Mouse (Mus musculus) heart, embryonic 14.5 days (tissue): ENCODE measurements around the gene Gm3285. TPM values are rescaled to one million over a fixed set of nuclear protein-coding genes. Genes with fewer than 3 reads are reported as not detected.

Experiments used
- ATAC-seq: fragments of 200-750 bp; cut with Nextera tagmentation; 2 replicates; pipeline ENCODE4 v1.8.0; 2017; ENCODE audit warnings: low read depth, moderate TSS enrichment; ENCODE audit not compliant: insufficient number of reproducible peaks, insufficient read depth, low FRiP score
- H3K27ac ChIP-seq, 2 experiments: fragments of 200-500 bp in 1 of 2; fragments of 300-500 bp in 1 of 2; sonication (generic) in 1 of 2; replicated peaks in 1 of 2; 2 replicates each; pipeline ENCODE4 v1.5.1; 2012 to 2014; ENCODE audit warnings: low read depth in 2 of 2, low read length in 2 of 2, control low read depth in 1 of 2, mild to moderate bottlenecking in 1 of 2, mixed read lengths in 1 of 2; ENCODE audit not compliant: control insufficient read depth in 1 of 2, insufficient read depth in 1 of 2
- H3K27me3 ChIP-seq: fragments of 300-500 bp; sonication (generic); 2 replicates; pipeline ENCODE4 v1.6.1; 2014; ENCODE audit warnings: mild to moderate bottlenecking, low read length, control low read depth; ENCODE audit not compliant: control insufficient read depth, insufficient read depth
- H3K36me3 ChIP-seq: fragments of 300-500 bp; sonication (generic); 2 replicates; pipeline ENCODE4 v1.6.1; 2014; ENCODE audit warnings: mild to moderate bottlenecking, control low read depth, low read length, mixed read lengths; ENCODE audit not compliant: control insufficient read depth, insufficient read depth
- H3K4me1 ChIP-seq, 2 experiments: fragments of 200-500 bp in 1 of 2; fragments of 300-500 bp in 1 of 2; sonication (generic) in 1 of 2; 2 replicates each; pipeline ENCODE4 v1.6.1; 2012 to 2014; ENCODE audit warnings: low read length in 2 of 2, control low read depth in 1 of 2, mixed read lengths in 1 of 2; ENCODE audit not compliant: control insufficient read depth in 2 of 2, insufficient read depth in 2 of 2
- H3K4me2 ChIP-seq: fragments of 300-500 bp; sonication (generic); 2 replicates; pipeline ENCODE4 v1.6.1; 2014; ENCODE audit warnings: mild to moderate bottlenecking, low read length
- H3K4me3 ChIP-seq, 2 experiments: fragments of 200-500 bp in 1 of 2; fragments of 300-500 bp in 1 of 2; sonication (generic) in 1 of 2; 2 replicates each; pipeline ENCODE4 v1.5.1; 2012 to 2014; ENCODE audit warnings: low read length in 2 of 2, mild to moderate bottlenecking in 2 of 2, control low read depth in 1 of 2, low read depth in 1 of 2, moderate library complexity in 1 of 2; ENCODE audit not compliant: control insufficient read depth in 1 of 2, insufficient read depth in 1 of 2
- H3K9ac ChIP-seq: fragments of 300-500 bp; sonication (generic); 2 replicates; pipeline ENCODE4 v1.6.1; 2014; ENCODE audit warnings: mild to moderate bottlenecking, low read length
- H3K9me3 ChIP-seq: fragments of 300-500 bp; sonication (generic); 2 replicates; pipeline ENCODE4 v1.6.1; 2016; ENCODE audit warnings: low read length, control low read depth; ENCODE audit not compliant: control insufficient read depth
- WGBS: fragments of 180-500 bp; shearing (Covaris S2); extraction: QIAGEN DNeasy Blood & Tissue Kit; methylation state at CpG from one replicate; pipeline ENCODE4 v1.1.7; 2014; 5-methylcytosine and 5-hydroxymethylcytosine counted together
- polyA plus RNA-seq: library from polyadenylated mRNA; unstranded; fragments of >200 nt; fragmentation: Nextera tagmentation; extraction: Ambion mirVana; gene quantifications from 2 replicates; pipeline ENCODE4 v1.2.1, GENCODE M21; 2014

The Gm3285 gene
- polyA plus RNA-seq, 1 experiment from 2014 or later = not detected

DNA sequence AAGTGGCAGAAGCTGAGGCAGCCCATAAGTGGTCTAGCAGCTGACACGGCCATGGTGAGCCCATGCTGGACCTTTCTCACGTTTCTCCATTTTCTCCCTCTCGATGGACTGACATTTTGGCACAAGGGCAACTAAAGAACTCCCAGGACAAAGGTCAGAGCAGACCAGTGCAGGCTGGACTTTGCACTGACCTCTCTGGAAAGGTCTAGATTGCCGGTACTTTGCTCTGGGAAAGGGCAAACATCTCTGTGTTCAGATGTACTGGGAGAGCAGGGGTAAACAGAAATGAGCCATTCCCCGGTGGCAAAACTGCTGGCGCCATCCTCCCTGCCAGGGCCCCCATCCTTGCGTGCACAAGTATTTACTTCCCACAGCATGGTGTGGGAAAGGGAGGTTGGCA, 38.4 kb downstream of the Gm3285 start:
- ATAC-seq = no peak
- Histone ChIP-seq H3K36me3 (no peaks in the 10 kb centered on the region), H3K9ac (no peak overlapping the region), H3K4me3 (no peak overlapping the region), H3K9me3 (no peaks in the 10 kb centered on the region), H3K4me2 (no peak overlapping the region), H3K27me3 (peaks cover 8% of the 10 kb centered on the region; the same call in 1 of the 2 replicates), H3K4me1 (peaks cover 5 to 12% of the 10 kb centered on the region in 2 experiments; a peak in 2 of 4 replicates), H3K27ac (no peak overlapping the region)
- 83% methylated on average over 7 of the region's 7 CpGs for WGBS

DNA sequence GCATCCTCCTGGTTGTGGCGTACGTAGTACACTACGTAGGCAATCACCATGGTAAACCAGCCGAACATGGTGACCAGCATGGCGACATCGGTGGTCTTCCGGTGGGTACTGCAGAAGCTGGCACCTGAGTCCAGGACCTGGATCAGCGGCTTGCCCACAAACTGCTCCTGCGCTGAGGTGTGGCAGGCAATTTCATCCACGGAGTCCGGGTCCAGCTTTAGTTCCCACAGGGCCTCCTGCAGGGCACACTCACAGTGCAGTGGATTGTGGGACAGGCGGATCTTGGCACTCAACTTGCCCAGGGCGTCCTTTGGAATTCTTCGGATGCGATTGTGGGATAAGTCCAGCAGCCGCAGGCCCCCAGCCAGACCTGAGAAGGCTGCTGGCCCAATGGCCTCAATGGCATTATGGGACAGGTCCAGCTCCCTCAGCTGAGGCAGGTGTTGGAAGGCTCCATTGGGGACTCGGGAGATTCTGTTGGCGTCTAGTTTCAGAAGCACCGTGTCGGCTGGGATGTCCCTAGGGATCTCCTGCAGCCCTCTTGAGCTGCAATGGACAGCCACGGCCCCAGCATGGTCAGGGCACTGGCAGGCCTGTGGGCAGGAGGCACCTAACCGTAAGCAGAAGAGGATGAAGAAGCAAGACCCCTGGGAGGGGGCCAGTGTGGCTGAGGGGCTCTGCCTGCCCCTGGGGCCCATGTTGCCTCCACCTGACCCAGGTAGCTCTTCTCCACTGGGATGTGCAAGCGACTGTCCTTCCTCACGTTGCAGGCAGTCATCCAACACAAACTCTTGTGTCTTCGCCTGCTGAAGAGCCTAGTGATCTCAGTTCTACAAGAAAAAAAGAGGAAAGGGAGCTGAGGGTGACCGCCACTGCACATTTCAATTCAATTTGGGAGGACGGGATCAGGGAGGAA, 39.4 kb downstream of the Gm3285 start:
- H3K4me3 ChIP-seq = no peak overlapping the region
- no peaks in the 10 kb centered on the region for H3K36me3 ChIP-seq
- no peaks in the 10 kb centered on the region for H3K9me3 ChIP-seq
- H3K27me3 ChIP-seq = peaks cover 8% of the 10 kb centered on the region; the same call in 1 of the 2 replicates
- H3K4me2 ChIP-seq = peak overlapping the region; percentile 93; the same call in 1 of the 2 replicates
- ATAC-seq = no peak
- H3K9ac ChIP-seq = no peak overlapping the region
- no peak overlapping the region for H3K27ac ChIP-seq
- peaks cover 5% of the 10 kb centered on the region in 2 experiments; a peak in 2 of 4 replicates for H3K4me1 ChIP-seq
- 83% methylated on average over 27 of the region's 27 CpGs for WGBS

DNA sequence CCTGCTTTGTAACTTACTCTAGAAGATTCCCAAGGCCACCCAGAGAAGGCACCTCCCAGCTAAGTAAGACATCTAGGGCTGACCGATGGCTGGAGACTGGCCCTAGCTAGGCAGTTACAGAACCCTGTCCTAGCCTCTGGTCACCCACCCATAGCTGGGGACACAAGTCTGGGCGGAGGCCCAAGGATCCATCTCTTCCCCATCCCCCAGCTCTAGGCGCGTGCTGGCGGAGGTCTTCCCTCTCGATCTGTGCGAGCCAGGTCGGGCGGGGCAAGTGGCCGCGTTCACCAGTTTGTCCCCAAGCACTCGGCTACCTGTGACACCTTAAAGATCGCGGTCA, 40.1 kb downstream of the Gm3285 start:
- Histone ChIP-seq H3K9ac (peak overlapping the region; percentile 70), H3K4me3 (peak overlapping the region; percentile 62 to 66), H3K27me3 (peaks cover 8% of the 10 kb centered on the region; the same call in 1 of the 2 replicates), H3K4me1 (peaks cover 5% of the 10 kb centered on the region in 2 experiments; a peak in 2 of 4 replicates), H3K36me3 (no peaks in the 10 kb centered on the region), H3K4me2 (peak overlapping the region; percentile 93), H3K9me3 (no peaks in the 10 kb centered on the region), H3K27ac (no peak overlapping the region)
- 5% methylated on average over 14 of the region's 14 CpGs for WGBS
- peak; percentile 22; the same call in 1 of the 2 replicates for ATAC-seq

DNA sequence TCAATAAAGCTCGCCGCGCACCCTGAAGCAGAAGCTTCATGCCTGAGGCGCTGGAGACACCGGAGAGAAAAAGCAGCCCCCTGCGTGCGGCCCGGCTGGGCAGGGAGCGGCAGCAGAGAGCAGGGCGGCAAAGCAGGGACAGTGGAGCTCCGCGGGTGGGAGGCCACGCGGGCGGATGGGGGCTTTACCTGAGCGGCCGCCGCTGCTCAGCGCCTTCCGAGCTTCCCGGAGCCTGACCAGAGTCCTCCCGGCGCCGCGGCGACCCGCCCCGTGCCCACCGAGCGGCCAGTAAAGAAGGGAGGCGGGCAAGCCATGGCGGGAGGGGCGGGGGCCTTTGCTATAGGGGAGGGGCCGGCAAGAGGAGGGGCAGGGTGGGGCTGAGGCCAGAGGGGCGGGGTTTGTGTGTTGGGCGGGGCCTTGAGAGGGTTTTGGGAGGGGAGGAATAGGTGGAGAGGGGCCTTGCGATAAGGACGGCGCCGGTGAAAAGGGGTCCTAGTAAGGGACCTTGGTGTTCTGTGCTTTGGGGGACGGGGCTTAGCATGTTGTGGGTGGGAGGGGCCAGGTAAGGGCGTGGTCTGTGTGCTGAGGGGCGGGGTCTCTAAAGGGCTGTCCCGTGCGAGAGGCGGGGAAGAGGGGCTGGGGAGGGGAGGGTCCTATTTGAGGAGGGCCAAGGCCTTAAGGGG, 40.6 kb downstream of the Gm3285 start, which contains the start of gene Lrrc3:
Gene Lrrc3 (minus strand): TSS at position 326 of the 683 bp plus-strand sequence.
- no peaks in the 10 kb centered on the region for H3K9me3 ChIP-seq
- H3K4me1 ChIP-seq = peaks cover 5% of the 10 kb centered on the region in 2 experiments; a peak in 2 of 4 replicates
- H3K36me3 ChIP-seq = no peaks in the 10 kb centered on the region
- H3K27me3 ChIP-seq = peaks cover 8% of the 10 kb centered on the region; the same call in 1 of the 2 replicates
- H3K27ac ChIP-seq = no peak within 1 kb of the TSS
- peak within 1 kb of the TSS; percentile 70 for H3K9ac ChIP-seq
- peak within 1 kb of the TSS; percentile 93 for H3K4me2 ChIP-seq
- H3K4me3 ChIP-seq = peak within 1 kb of the TSS; percentile 62 to 66
- peak; percentile 57 for ATAC-seq
- WGBS = under 1% methylated on average over 45 of the region's 46 CpGs

DNA sequence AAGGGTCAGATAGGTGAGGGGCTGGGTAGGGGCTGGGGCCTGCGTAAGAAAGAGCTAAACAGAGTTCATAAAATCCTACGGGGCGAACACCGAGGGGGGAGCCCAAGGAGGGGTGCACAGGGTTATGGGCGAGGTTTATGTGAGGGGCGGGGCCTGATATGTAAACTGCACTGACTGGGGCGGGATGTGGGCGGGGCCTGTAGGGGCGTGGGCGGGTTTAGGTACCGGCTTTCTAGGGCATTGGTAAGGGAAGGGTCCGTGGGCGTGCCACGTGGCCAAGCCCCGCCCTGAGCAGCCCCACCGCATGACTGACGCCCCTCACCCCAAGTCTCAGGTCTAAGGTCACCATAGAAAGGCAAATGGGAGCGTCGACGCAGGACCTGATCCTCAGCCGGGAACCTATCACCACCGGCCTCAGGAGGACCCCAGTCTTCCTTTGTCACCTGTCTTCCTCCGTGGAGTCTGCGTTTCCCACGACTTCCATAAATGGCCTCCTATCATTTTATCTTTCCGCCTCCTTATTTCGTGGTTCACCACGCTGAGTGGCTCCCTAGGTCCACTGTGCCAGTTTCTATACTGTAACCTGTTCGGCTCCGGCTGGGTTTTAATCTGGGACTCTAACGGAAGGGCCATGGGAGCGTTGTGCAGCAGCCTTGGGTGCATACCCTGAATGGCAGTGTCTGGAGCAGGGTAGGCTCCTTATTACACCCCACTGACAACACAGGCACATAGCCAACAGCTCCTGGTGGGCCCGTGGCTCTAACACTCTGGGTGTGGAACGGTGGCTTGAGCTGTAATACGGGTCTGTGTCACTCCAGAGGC, 41.3 kb downstream of the Gm3285 start:
- H3K27ac ChIP-seq = no peak overlapping the region
- ATAC-seq = no peak; the same call in 1 of the 2 replicates
- H3K4me3 ChIP-seq = peak overlapping the region; percentile 62 to 66
- H3K4me2 ChIP-seq = peak overlapping the region; percentile 93
- no peaks in the 10 kb centered on the region for H3K9me3 ChIP-seq
- peak overlapping the region; percentile 21; the same call in 1 of the 2 replicates for H3K9ac ChIP-seq
- no peaks in the 10 kb centered on the region for H3K36me3 ChIP-seq
- H3K27me3 ChIP-seq = peaks cover 8% of the 10 kb centered on the region; the same call in 1 of the 2 replicates
- H3K4me1 ChIP-seq = peaks cover 5% of the 10 kb centered on the region in 2 experiments; a peak in 2 of 4 replicates
- 7% methylated on average over 35 of the region's 35 CpGs for WGBS

Other genes starting within 250 kb of the Gm3285 start
- 50.4 and 53.0 TPM in 2 replicates for gene Ube2g2, start 239.7 kb upstream of the Gm3285 start, polyA plus RNA-seq
- 0.09 TPM in 1 of 2 replicates, not detected in the other for gene Tspear, start 175.4 kb upstream of the Gm3285 start, polyA plus RNA-seq
- not detected in 2 replicates for gene Gm19402, start 171.2 kb upstream of the Gm3285 start, polyA plus RNA-seq
- gene Gm9508, start 164.7 kb upstream of the Gm3285 start, polyA plus RNA-seq = not detected in 2 replicates
- not detected in 2 replicates for gene Gm10272, start 155.3 kb upstream of the Gm3285 start, polyA plus RNA-seq
- not detected in 2 replicates for gene Gm10024, start 150.5 kb upstream of the Gm3285 start, polyA plus RNA-seq
- gene Gm10142, start 146.2 kb upstream of the Gm3285 start, polyA plus RNA-seq = not detected in 2 replicates
- gene Krtap12-1, start 141.4 kb upstream of the Gm3285 start, polyA plus RNA-seq = not detected in 2 replicates
- not detected in 2 replicates for gene Gm10100, start 135.5 kb upstream of the Gm3285 start, polyA plus RNA-seq
- gene Gm18596, start 119.3 kb upstream of the Gm3285 start, polyA plus RNA-seq = not detected in 2 replicates
- gene Gm9736, start 110.6 kb upstream of the Gm3285 start, polyA plus RNA-seq = not detected in 2 replicates
- gene Gm3233, start 102.3 kb upstream of the Gm3285 start, polyA plus RNA-seq = not detected in 2 replicates
- gene Gm3238, start 90.7 kb upstream of the Gm3285 start, polyA plus RNA-seq = not detected in 2 replicates
- gene Gm7138, start 85.0 kb upstream of the Gm3285 start, polyA plus RNA-seq = not detected in 2 replicates
- not detected in 2 replicates for gene Gm3250, start 79.4 kb upstream of the Gm3285 start, polyA plus RNA-seq
- not detected in 2 replicates for gene Gm7137, start 73.8 kb upstream of the Gm3285 start, polyA plus RNA-seq
- not detected in 2 replicates for gene Gm9639, start 66.9 kb upstream of the Gm3285 start, polyA plus RNA-seq
- not detected in 2 replicates for gene Gm19668, start 62.8 kb upstream of the Gm3285 start, polyA plus RNA-seq
- gene Gm9507, start 50.1 kb upstream of the Gm3285 start, polyA plus RNA-seq = not detected in 2 replicates
- not detected in 2 replicates for gene Gm2696, start 47.3 kb upstream of the Gm3285 start, polyA plus RNA-seq
- gene Krtap10-4, start 34.9 kb upstream of the Gm3285 start, polyA plus RNA-seq = not detected in 2 replicates
- not detected in 2 replicates for gene Krtap10-10, start 26.0 kb upstream of the Gm3285 start, polyA plus RNA-seq
- gene Gm36176, start 15.2 kb upstream of the Gm3285 start, polyA plus RNA-seq = not detected in 2 replicates
- not detected in 2 replicates for gene Gm10318, start 9.1 kb upstream of the Gm3285 start, polyA plus RNA-seq
- gene Lrrc3, start 40.6 kb downstream of the Gm3285 start, polyA plus RNA-seq = 1.2 and 1.3 TPM in 2 replicates
- 0.07 and 0.51 TPM in 2 replicates for gene Trpm2, start 108.6 kb downstream of the Gm3285 start, polyA plus RNA-seq
- 18.6 and 21.1 TPM in 2 replicates for gene 1810043G02Rik, start 116.5 kb downstream of the Gm3285 start, polyA plus RNA-seq
- gene Pfkl, start 148.1 kb downstream of the Gm3285 start, polyA plus RNA-seq = 168 and 170 TPM in 2 replicates
- gene Dnmt3l, start 180.0 kb downstream of the Gm3285 start, polyA plus RNA-seq = not detected in 2 replicates
- 0.16 TPM in 1 of 2 replicates, not detected in the other for gene Aire, start 181.6 kb downstream of the Gm3285 start, polyA plus RNA-seq
- gene Icosl, start 207.3 kb downstream of the Gm3285 start, polyA plus RNA-seq = 1.5 and 2.0 TPM in 2 replicates